Mouse (Mus musculus): ENCODE measurements around the gene 3100002H09Rik.

- TF ChIP-seq CTCF (IDR thresholded peaks at IDR 0.05; ENCODE audit: extremely low read depth, insufficient read depth, insufficient read length, insufficient replicate concordance) (no peak), POLR2A (IDR thresholded peaks at IDR 0.05; ENCODE audit: low read depth, low read length) (no peak)
Measured at GRCm38 (mm10) chr4:124569661-124570060, 40.9 kb downstream of the 3100002H09Rik start.
